8 mouse cellular contexts compared by ENCODE assay signal in genomic region chr15:103241071-103242018, GRCm38 (mm10). TPM values are rescaled to one million over a fixed set of nuclear protein-coding genes. Genes with fewer than 3 reads are reported as not detected.
DNase-seq lines count a peak whose midpoint lies in the region; ATAC-seq and TF ChIP-seq lines count a peak whose summit lies in the region.
"Not testable (repeated sequence)": the region's sequence is repeated elsewhere in the genome, so short reads cannot be mapped to it uniquely, and the experiment has no call there.
"Had no signal": no experiment of that assay in that cellular context is flagged by ENCODE, and none has a peak within 500 bp of the region (broad histone marks: within the 10 kb centered on the region; RNA-seq: fewer than 3 reads in every experiment).

No protein-coding gene starts in this region.

- not testable (repeated sequence) for ATAC-seq in heart, embryonic 14.5 days (ENCODE audit: insufficient number of reproducible peaks, insufficient read depth, low FRiP score, low read depth); intestine, embryonic 16.5 days

- H3K4me3 ChIP-seq in bone marrow macrophage, adult 2 months (ENCODE audit: insufficient read depth, low read length) = peak overlapping the region; percentile 83
- peak overlapping the region; percentile 66 for H3K4me3 ChIP-seq in forebrain, embryonic 10.5 days
- H3K4me3 ChIP-seq in heart, embryonic 14.5 days (ENCODE audit: control insufficient read depth in 1 of 2, insufficient read depth in 1 of 2, low read depth in 1 of 2, low read length in 2 of 2) = peak overlapping the region; percentile 80
- peak overlapping the region; percentile 74 for H3K4me3 ChIP-seq in intestine, embryonic 16.5 days (ENCODE audit: low read length)
- peak overlapping the region; percentile 66 for H3K4me3 ChIP-seq in liver, adult 2 months (ENCODE audit: insufficient read depth, low read depth, low read length)
- peak overlapping the region; percentile 78 for H3K4me3 ChIP-seq in midbrain, embryonic 10.5 days
- peak overlapping the region; percentile 80 for H3K4me3 ChIP-seq in small intestine, adult 2 months (ENCODE audit: low read depth, low read length)

- DNase-seq in forebrain, embryonic 10.5 days (ENCODE audit: extremely low spot score, low spot score); liver, adult 2 months (ENCODE audit: extremely low read depth, low read depth, low spot score); midbrain, embryonic 10.5 days (ENCODE audit: low spot score): not testable (repeated sequence)

- H3K79me2 ChIP-seq in liver, adult 2 months (ENCODE audit: control insufficient read depth, insufficient read depth, low read length) = not testable (repeated sequence)

- peak overlapping the region; percentile 86 for H3K4me2 ChIP-seq in heart, embryonic 14.5 days (ENCODE audit: low read length)
- peak overlapping the region; percentile 73 for H3K4me2 ChIP-seq in intestine, embryonic 16.5 days (ENCODE audit: low read depth, low read length)

- peaks cover 69% of the 10 kb centered on the region for H3K36me3 ChIP-seq in forebrain, embryonic 10.5 days (replicated peaks)
- H3K36me3 ChIP-seq in heart, embryonic 14.5 days (ENCODE audit: control insufficient read depth, insufficient read depth, low read length) = peaks cover 50% of the 10 kb centered on the region
- peaks cover 10% of the 10 kb centered on the region for H3K36me3 ChIP-seq in intestine, embryonic 16.5 days (ENCODE audit: control insufficient read depth, insufficient read depth, low read length)
- peaks cover 42% of the 10 kb centered on the region for H3K36me3 ChIP-seq in liver, adult 2 months (ENCODE audit: control insufficient read depth, insufficient read depth, low read length)
- peaks cover 62% of the 10 kb centered on the region for H3K36me3 ChIP-seq in midbrain, embryonic 10.5 days
- peaks cover 38% of the 10 kb centered on the region for H3K36me3 ChIP-seq in small intestine, adult 2 months (ENCODE audit: control insufficient read depth, insufficient read depth, low read length)

- 16% methylated on average over 12 of the region's 12 CpGs for WGBS in forebrain, embryonic 10.5 days
- 9% methylated on average over 12 of the region's 12 CpGs for WGBS in heart, embryonic 14.5 days
- WGBS in intestine, embryonic 16.5 days = 10% methylated on average over 12 of the region's 12 CpGs
- WGBS in liver, adult 2 months = 8% methylated on average over 12 of the region's 12 CpGs
- WGBS in midbrain, embryonic 10.5 days = 17% methylated on average over 12 of the region's 12 CpGs
- 3% methylated on average over 12 of the region's 12 CpGs for WGBS in small intestine, adult 2 months

- peaks cover 13% of the 10 kb centered on the region for H3K4me1 ChIP-seq in bone marrow macrophage, adult 2 months (ENCODE audit: control insufficient read depth, insufficient read depth, low read length)
- H3K4me1 ChIP-seq in forebrain, embryonic 10.5 days = peaks cover 45% of the 10 kb centered on the region
- H3K4me1 ChIP-seq in heart, embryonic 14.5 days (ENCODE audit: control insufficient read depth in 2 of 2, insufficient read depth in 2 of 2, low read length in 2 of 2) = peaks cover 6 to 41% of the 10 kb centered on the region in 2 experiments
- peaks cover 19% of the 10 kb centered on the region for H3K4me1 ChIP-seq in intestine, embryonic 16.5 days (ENCODE audit: control insufficient read depth, insufficient read depth, low read length)
- not testable (repeated sequence) for H3K4me1 ChIP-seq in liver, adult 2 months (ENCODE audit: control insufficient read depth, insufficient read depth, low read length); small intestine, adult 2 months (ENCODE audit: control insufficient read depth, insufficient read depth, insufficient read length, low read length)
- peaks cover 49% of the 10 kb centered on the region for H3K4me1 ChIP-seq in midbrain, embryonic 10.5 days

- TF ChIP-seq POLR2A in bone marrow macrophage, adult 2 months (IDR thresholded peaks at IDR 0.05; ENCODE audit: borderline replicate concordance, low read depth, low read length); liver, adult 2 months (IDR thresholded peaks at IDR 0.05; ENCODE audit: extremely low read depth, insufficient read depth, low read length); small intestine, adult 2 months (IDR thresholded peaks at IDR 0.05; ENCODE audit: low read depth, low read length): not testable (repeated sequence)

- TF ChIP-seq CTCF in bone marrow macrophage, adult 2 months (IDR thresholded peaks at IDR 0.05; ENCODE audit: low read depth, low read length); liver, adult 2 months (IDR thresholded peaks at IDR 0.05; ENCODE audit: low read depth, low read length); small intestine, adult 2 months (IDR thresholded peaks at IDR 0.05; ENCODE audit: extremely low read depth, insufficient read length, insufficient replicate concordance, low read depth, low read length): not testable (repeated sequence)

- peak overlapping the region; percentile 94 for H3K9ac ChIP-seq in heart, embryonic 14.5 days (ENCODE audit: low read length)
- H3K9ac ChIP-seq in intestine, embryonic 16.5 days (ENCODE audit: low read depth, low read length) = peak overlapping the region; percentile 74
- H3K9ac ChIP-seq in liver, adult 2 months (ENCODE audit: low read depth, low read length) = peak overlapping the region; percentile 76

- H3K27me3 ChIP-seq in forebrain, embryonic 10.5 days (ENCODE audit: poor library complexity, severe bottlenecking); heart, embryonic 14.5 days (ENCODE audit: control insufficient read depth, insufficient read depth, low read length); intestine, embryonic 16.5 days (replicated peaks; ENCODE audit: control insufficient read depth, insufficient read depth, low read length); liver, adult 2 months (ENCODE audit: control insufficient read depth, insufficient read depth, low read length); midbrain, embryonic 10.5 days (ENCODE audit: low read depth, poor library complexity, severe bottlenecking); small intestine, adult 2 months (ENCODE audit: control insufficient read depth, insufficient read depth, low read length): not testable (repeated sequence)

- H3K9me3 ChIP-seq in forebrain, embryonic 10.5 days; heart, embryonic 14.5 days (ENCODE audit: control insufficient read depth, low read length); intestine, embryonic 16.5 days (ENCODE audit: control insufficient read depth, low read length); midbrain, embryonic 10.5 days (replicated peaks): not testable (repeated sequence)

- peak overlapping the region; percentile 90 for H3K27ac ChIP-seq in bone marrow macrophage, adult 2 months (ENCODE audit: insufficient read depth, low read depth, low read length)
- H3K27ac ChIP-seq in forebrain, embryonic 10.5 days = peak overlapping the region; percentile 98
- peak overlapping the region; percentile 95 to 99 for H3K27ac ChIP-seq in heart, embryonic 14.5 days (replicated peaks in 1 of 2; ENCODE audit: control insufficient read depth in 1 of 2, insufficient read depth in 1 of 2, low read depth in 2 of 2, low read length in 2 of 2)
- H3K27ac ChIP-seq in intestine, embryonic 16.5 days (ENCODE audit: low read length) = peak overlapping the region; percentile 87
- peak overlapping the region; percentile 85 for H3K27ac ChIP-seq in liver, adult 2 months (replicated peaks; ENCODE audit: insufficient read depth, low read depth, low read length)
- peak overlapping the region; percentile 98 for H3K27ac ChIP-seq in midbrain, embryonic 10.5 days (replicated peaks)
- peak overlapping the region; percentile 88; the same call in 1 of the 2 replicates for H3K27ac ChIP-seq in small intestine, adult 2 months (ENCODE audit: insufficient read depth, low read depth, low read length)

RNA-seq across cellular contexts. Expression of gene Hnrnpa1, which starts 1.1 kb away (rescaled TPM):
- 154 and 160 TPM in 2 replicates for polyA plus RNA-seq in bone marrow macrophage, adult 2 months (2012; ENCODE audit: insufficient read depth, insufficient read length, missing spikeins)
- polyA plus RNA-seq in forebrain, embryonic 10.5 days (2016; fragmentation: Nextera tagmentation; extraction: Ambion mirVana) = 1,920 and 1,979 TPM in 2 replicates
- 425 and 457 TPM in 2 replicates for polyA plus RNA-seq in heart, embryonic 14.5 days (2014; fragmentation: Nextera tagmentation; extraction: Ambion mirVana)
- polyA plus RNA-seq in intestine, embryonic 16.5 days (2015; fragmentation: Nextera tagmentation; extraction: Ambion mirVana) = 472 and 503 TPM in 2 replicates
- total RNA-seq in liver, adult 2 months (2014; rRNA removed) = 58.2 and 58.9 TPM in 2 replicates
- polyA plus RNA-seq in liver, adult 2 months (2012; rRNA removed) = 16.3 and 17.7 TPM in 2 replicates
- 1,542 and 1,692 TPM in 2 replicates for polyA plus RNA-seq in midbrain, embryonic 10.5 days (2016; fragmentation: Nextera tagmentation; extraction: Ambion mirVana)
- 12.0 and 29.5 TPM in 2 replicates for polyA plus RNA-seq in small intestine, adult 2 months (2012; rRNA removed)

RNA-seq across cellular contexts. Expression of gene Cbx5, which starts 1.7 kb away (rescaled TPM):
- polyA plus RNA-seq in bone marrow macrophage, adult 2 months (2012; ENCODE audit: insufficient read depth, insufficient read length, missing spikeins) = 33.5 and 37.2 TPM in 2 replicates
- polyA plus RNA-seq in forebrain, embryonic 10.5 days (2016; fragmentation: Nextera tagmentation; extraction: Ambion mirVana) = 212 and 221 TPM in 2 replicates
- 105 and 108 TPM in 2 replicates for polyA plus RNA-seq in heart, embryonic 14.5 days (2014; fragmentation: Nextera tagmentation; extraction: Ambion mirVana)
- polyA plus RNA-seq in intestine, embryonic 16.5 days (2015; fragmentation: Nextera tagmentation; extraction: Ambion mirVana) = 60.0 and 70.4 TPM in 2 replicates
- 14.1 and 14.9 TPM in 2 replicates for total RNA-seq in liver, adult 2 months (2014; rRNA removed)
- polyA plus RNA-seq in liver, adult 2 months (2012; rRNA removed) = 4.2 and 5.2 TPM in 2 replicates
- 194 and 206 TPM in 2 replicates for polyA plus RNA-seq in midbrain, embryonic 10.5 days (2016; fragmentation: Nextera tagmentation; extraction: Ambion mirVana)
- polyA plus RNA-seq in small intestine, adult 2 months (2012; rRNA removed) = 1.5 and 2.8 TPM in 2 replicates

RNA-seq across cellular contexts. Expression of gene Nfe2, which starts 16.9 kb away (rescaled TPM):
- polyA plus RNA-seq in bone marrow macrophage, adult 2 months (2012; ENCODE audit: insufficient read depth, insufficient read length, missing spikeins) = 0.88 and 1.7 TPM in 2 replicates
- polyA plus RNA-seq in forebrain, embryonic 10.5 days (2016; fragmentation: Nextera tagmentation; extraction: Ambion mirVana) = 5.5 and 8.3 TPM in 2 replicates
- 1.8 and 2.2 TPM in 2 replicates for polyA plus RNA-seq in heart, embryonic 14.5 days (2014; fragmentation: Nextera tagmentation; extraction: Ambion mirVana)
- polyA plus RNA-seq in intestine, embryonic 16.5 days (2015; fragmentation: Nextera tagmentation; extraction: Ambion mirVana) = 3.4 and 5.2 TPM in 2 replicates
- 0.40 and 0.74 TPM in 2 replicates for total RNA-seq in liver, adult 2 months (2014; rRNA removed)
- 2.3 and 4.9 TPM in 2 replicates for polyA plus RNA-seq in liver, adult 2 months (2012; rRNA removed)
- polyA plus RNA-seq in midbrain, embryonic 10.5 days (2016; fragmentation: Nextera tagmentation; extraction: Ambion mirVana) = 5.6 and 6.4 TPM in 2 replicates
- polyA plus RNA-seq in small intestine, adult 2 months (2012; rRNA removed) = 0.39 and 0.83 TPM in 2 replicates
- total RNA-seq: left cerebral cortex, adult 8-10 months had no signal

RNA-seq across cellular contexts. Expression of gene Copz1, which starts 31.2 kb away (rescaled TPM):
- polyA plus RNA-seq in bone marrow macrophage, adult 2 months (2012; ENCODE audit: insufficient read depth, insufficient read length, missing spikeins) = 129 and 132 TPM in 2 replicates
- 279 and 280 TPM in 2 replicates for polyA plus RNA-seq in forebrain, embryonic 10.5 days (2016; fragmentation: Nextera tagmentation; extraction: Ambion mirVana)
- 163 and 172 TPM in 2 replicates for polyA plus RNA-seq in heart, embryonic 14.5 days (2014; fragmentation: Nextera tagmentation; extraction: Ambion mirVana)
- 297 and 298 TPM in 2 replicates for polyA plus RNA-seq in intestine, embryonic 16.5 days (2015; fragmentation: Nextera tagmentation; extraction: Ambion mirVana)
- total RNA-seq in liver, adult 2 months (2014; rRNA removed) = 55.9 and 73.0 TPM in 2 replicates
- polyA plus RNA-seq in liver, adult 2 months (2012; rRNA removed) = 131 and 142 TPM in 2 replicates
- 288 and 291 TPM in 2 replicates for polyA plus RNA-seq in midbrain, embryonic 10.5 days (2016; fragmentation: Nextera tagmentation; extraction: Ambion mirVana)
- 64.9 and 111 TPM in 2 replicates for polyA plus RNA-seq in small intestine, adult 2 months (2012; rRNA removed)
